Mouse (Mus musculus) embryo, embryonic 9.5 days (tissue): Measurements from ENCODE around the gene Ank3.
A peak's percentile ranks its signal among the peaks of the same experiment; 100 is the strongest.

Experiments
- DNase-seq: peaks from one replicate; pipeline ENCODE4 v3.0.0-alpha.2; 2017; ENCODE audit errors: extremely low spot score

The Ank3 gene

DNA sequence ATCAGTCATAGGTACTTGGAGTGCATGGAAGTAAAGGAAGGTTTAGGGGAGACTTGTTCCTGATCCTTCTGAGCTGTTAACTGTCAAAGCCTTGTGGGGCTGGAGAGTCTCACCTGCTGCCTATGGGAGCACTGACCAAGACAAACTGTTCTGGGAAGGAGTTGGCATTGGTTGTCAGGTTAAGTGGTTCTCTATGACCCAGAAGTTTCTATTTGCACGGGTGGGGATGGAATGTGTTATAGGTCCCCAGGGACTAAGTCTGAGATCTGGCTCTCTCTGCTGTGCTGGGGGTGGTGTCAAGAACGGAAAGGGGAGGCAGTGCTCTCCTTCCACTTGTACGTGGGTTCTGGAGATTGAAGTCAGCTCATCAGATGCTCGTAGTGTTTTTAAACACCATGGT, 6.9 kb downstream of the Ank3 start:
- DNase-seq = no peak

DNA sequence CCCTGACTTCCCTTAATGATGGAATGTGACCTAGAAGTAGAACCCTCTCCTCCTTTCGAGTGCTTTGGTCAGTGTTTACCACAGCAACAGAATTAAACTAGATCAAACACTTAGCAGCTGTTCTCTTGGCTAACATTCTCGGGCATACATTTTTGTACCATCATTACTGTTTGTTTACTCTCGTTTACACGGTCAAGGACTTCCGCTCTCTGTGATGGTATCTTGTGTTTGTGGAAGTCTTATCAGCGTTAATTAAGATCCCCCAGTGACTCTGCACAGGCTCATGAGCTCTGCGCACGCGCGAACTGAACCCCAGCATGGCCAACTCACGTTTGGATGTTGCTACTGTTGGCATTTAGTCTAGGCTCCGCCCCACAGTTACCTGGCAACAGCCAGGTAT, 16.3 kb downstream of the Ank3 start:
- no peak for DNase-seq

DNA sequence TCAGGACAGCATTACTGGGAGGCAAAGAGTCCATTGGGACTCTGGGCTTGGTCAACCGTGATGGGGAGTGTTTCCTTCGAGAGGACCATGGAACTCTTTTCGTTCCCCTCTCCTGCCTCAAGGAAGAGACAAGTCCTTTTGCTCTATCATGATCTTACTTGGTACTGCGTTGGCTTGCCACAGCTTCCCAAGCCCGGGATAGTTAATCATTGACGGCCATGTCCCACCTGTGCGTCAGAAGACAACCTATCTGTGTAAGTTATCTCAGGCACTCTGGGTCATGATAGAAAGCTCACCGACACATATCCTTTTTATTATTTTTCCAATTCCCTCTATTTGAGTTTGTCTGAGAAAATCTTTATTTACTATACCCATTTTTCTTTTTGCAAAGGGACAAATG, 20.1 kb downstream of the Ank3 start:
- no peak for DNase-seq

DNA sequence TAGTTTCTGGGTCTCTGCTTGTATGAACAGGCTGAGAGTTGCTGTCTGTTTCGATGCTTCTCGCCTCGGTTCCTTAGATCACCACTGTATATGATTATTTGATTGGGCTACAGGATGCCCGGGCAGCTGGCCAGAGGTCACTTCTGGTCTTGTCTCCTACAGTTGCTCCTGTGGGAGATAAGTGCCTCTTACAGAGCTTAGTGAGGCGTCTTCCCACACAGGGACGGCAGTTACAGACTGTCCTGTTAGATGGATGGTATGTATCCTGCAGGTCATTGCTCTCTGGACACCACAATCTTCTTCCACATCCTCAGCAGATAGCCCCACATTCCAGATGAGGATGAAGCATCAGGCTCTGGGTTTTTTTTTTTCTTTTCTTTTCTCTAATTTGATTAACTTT, 21.7 kb downstream of the Ank3 start:
- no peak for DNase-seq

DNA sequence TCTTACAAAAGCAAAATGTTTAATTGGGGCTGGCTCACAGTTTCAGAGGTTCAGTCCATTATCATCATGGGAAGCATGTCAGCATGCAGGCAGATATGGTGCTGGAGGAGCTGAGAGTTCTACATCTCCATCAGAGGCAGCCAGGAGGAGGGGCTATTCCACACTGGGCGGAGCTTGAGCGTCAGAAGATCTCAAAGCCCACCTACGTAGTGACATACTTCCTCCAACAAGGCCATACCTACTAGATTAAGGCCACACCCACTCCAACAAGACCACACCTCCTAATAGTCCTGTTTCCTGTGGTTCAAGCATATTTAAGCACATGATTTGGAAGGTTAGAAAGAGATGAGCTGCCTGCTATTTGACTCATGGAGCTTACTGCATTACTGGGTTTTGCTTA, 25.5 kb downstream of the Ank3 start:
- DNase-seq = no peak

DNA sequence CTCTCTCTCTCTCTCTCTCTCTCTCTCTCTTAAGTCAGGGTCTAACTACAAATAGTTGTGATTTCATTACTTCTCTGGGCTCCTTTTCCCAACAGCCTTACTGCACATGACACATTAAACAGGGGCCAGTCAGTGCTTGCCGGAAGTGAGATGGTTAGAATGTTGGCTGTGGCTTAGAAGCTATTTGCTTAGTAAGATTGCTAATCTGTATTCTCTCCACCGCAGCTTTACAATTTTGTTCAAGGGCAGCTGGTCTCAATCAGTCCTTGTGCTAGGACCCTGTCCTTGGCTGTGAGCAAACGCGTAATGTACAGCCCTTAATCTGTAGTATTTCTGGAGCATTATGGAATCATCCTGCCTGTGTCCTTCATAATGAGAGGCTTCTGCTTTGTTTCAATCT, 31.6 kb downstream of the Ank3 start:
- DNase-seq = no peak

DNA sequence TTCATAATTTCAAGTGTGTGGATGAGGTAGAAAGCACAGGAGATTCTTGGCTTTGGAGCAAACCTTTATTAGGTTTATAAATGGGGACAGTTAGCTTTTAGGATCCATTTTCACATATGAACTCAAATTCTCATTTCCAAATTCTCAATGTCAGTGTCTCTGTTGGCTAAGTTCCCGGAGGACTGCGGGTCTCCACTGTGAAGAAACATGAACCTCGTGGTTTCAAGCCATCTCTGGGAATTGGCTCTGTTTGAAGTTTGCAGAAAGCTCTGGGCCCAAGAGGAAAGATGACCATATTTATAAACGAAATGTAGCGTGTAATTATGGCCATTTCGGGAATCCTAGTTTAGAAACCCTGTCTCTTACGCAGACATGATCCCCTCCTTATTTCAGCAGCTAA, 32.5 kb downstream of the Ank3 start:
- DNase-seq = no peak

DNA sequence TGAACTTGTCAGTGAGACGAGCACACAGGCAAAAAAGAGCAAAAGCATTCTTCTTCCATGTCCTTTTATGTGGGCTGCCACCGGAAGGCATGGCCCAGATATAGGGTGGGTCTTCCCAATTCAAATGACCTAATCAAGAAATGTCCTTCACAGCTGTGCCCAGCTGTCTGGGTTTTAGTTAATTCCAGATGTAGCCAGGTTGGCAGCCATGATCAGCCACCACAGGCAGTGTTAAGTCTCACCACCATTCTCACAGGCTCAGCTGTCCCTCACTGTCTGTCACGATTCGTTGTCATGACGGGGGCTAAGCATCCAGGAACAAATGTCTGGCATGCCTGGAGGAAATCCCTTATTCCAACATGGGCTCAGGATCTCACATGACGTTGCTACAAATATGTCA, 36.6 kb downstream of the Ank3 start:
- DNase-seq = no peak

DNA sequence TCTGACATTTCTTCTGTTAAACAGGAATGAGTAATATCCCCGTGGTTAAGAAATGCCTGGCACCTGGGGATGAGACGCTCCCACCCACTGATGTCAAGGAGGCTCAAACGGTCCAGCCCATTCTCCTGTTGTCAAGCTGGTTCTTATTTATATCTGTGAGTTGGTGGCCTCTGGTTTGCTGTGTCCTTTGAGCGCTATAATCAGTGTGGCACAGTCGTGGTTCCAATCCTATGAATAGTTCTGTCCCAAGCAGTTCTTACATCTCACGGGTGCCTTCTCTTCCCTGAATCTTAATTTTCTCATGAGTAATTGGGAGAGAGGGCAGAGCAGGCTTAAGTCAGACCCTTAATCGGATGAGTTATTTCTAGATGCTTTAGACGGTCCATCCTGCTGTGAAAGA, 40.9 kb downstream of the Ank3 start:
- no peak for DNase-seq

DNA sequence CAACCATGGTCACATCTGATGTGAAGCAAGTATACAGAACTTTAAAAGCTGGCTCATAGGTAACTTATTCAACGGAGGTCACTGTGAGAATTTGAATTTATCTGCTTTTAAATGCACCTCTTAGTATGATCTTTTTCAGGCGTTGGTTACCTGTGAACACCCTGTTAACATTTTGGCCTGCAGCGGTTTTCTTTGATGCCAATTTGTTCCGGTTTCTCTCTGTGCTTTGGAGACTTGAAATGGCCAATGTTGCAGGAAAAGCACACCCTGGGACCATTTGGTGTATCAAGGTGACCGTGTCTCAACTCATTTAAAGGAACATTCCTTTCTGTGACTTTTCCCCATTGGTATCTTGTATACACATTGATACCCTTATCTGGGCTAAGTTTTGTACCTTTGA, 46.0 kb downstream of the Ank3 start:
- DNase-seq = no peak

DNA sequence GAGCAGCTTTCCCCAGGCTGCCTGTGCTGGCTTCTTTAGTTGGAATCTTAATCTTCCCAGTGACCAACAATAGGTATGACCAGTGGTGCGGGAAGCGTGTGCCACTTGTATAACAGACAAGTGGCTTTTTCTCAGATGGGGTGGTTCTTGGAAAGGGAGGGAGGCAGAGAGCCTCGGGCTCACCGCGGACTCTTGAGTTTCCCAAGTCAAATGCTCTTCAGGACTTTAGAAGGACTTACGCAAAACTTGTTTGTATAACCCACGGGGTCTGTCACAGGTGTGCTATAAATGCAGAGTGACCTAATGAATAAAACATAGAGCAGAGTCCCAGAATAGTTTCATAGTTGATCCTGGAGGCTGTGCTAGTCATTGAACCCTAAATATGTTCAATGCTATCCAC, 47.4 kb downstream of the Ank3 start:
- no peak for DNase-seq

DNA sequence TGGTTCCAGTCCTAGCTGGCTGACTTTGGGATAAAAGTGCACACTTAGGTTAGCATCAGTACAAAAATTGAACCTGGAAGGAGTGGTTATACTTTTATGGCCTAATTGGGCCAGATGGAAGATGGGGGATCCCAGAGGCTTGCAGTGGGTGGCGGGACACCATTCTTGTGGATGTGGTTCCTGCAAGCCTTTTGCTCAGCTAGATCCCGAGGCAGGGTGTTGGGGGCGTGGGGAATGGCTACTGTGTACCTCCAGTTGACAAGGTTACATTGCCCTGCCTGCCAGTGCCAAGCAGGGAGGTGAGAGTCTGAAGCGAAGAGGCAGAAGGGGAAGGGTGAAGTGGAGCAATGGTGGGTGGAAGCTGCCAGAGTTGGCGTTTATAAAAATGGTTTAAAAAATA, 48.0 kb downstream of the Ank3 start:
- DNase-seq = no peak

DNA sequence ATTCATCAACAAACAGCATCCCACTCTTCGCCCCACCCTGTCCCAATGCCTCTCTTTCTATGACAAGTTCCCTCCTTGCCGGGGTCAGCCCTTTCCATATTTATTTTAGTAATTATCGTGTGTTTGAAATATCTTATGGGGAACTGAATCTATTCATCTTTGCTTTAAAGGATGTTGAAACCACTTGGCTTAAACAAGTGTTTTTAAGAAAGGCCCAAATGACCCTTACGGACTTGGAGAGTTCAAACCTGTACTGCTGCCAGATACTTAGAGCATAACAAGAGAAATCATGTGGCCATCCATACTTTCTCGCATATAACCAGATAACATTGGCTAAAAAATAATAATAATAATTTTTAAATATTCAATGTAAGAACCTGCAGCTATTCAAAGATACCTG, 48.7 kb downstream of the Ank3 start:
- DNase-seq = no peak

DNA sequence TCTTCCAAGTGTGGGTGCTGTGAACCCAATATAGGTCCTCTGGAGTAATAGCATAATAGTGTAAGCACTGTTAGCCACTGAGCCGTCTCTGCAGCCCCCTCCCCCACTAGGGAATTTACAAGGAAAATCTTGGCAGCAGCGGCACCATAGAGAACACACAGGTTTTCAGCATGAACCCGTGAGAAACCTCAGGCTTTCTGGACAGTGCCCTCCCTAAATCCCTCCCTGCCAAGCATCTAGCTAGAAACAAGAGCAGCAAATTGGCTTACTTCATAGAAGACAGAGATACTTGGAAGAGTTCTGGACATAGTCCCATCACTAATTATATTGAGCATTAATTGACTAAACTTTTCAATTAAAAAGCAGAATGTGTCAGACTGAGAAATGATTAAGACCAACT, 49.6 kb downstream of the Ank3 start:
- DNase-seq = no peak

DNA sequence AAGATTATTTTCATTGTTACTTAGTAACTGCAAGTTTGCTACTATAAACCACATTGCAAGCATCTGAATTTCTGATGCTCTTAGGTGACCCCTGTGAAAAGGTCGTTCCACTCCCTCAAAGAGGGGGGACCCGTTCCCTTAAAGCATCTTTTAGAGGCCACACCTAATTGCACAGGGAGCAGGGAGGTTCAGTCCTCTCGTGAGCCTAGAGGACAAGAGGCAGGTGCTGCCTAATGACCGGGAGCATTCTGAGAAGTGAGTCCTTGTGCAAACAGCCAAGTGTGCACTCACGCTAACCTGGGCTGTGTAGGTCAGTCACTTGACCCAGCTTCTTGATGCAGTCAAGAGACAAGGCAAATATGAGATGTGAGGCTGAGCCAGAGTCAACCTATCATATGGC, 52.4 kb downstream of the Ank3 start:
- no peak for DNase-seq

DNA sequence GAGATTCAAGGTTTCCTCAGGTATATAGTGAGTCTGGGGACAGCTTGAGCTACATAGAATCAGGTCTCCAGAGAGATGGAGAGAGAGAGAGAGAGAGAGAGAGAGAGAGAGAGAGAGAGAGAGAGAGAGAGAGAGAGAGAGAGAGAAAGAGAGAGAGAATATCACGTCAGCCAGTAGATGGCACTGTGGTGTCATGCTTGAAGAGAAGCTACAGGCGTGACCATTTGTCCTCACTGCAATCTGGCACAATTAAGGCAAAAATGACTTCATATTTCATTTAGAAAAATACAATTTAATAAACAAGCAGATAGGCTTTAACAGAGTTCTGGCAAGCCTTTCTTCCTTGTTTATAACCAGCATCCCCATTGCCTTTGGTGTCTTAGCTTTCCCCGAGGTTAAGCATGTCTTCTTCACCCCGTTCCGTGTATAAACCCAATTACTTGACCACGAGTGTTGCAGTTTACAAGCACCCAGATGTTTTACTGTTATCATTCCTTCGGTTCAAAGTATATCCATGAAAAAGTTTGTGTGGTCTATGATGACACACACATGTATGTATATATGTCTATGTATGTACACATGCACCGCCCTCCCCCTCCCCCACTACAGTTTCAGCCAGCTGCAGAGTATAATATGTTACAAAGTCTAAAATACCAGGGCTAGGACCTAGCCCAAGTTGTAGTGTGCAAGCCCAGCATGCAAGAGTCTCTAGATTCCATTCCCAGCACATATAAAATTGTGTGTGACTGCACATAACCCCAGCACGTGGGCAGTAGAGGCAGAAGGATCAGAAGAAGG, 53.8 kb downstream of the Ank3 start:
- peak; percentile 57 for DNase-seq

DNA sequence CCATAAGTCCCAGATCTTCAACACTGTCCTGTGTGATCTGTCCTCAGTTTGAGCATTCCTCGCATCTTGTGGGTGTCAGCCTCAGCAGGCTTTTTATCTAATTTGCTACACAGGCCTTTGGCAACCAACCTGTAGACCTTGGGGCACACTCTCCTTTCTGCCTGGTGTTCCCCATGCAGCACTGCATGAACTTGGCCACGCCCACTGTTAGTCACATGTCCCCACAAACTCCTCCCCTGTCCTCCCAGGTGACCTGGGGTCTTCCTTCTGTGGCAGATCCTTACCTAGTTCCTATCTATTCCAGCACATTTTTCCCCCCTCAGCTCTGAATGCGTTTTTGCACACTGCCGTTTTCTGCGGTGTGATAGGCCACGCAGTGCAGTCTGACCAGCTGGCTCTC, 55.0 kb downstream of the Ank3 start:
- DNase-seq = no peak

DNA sequence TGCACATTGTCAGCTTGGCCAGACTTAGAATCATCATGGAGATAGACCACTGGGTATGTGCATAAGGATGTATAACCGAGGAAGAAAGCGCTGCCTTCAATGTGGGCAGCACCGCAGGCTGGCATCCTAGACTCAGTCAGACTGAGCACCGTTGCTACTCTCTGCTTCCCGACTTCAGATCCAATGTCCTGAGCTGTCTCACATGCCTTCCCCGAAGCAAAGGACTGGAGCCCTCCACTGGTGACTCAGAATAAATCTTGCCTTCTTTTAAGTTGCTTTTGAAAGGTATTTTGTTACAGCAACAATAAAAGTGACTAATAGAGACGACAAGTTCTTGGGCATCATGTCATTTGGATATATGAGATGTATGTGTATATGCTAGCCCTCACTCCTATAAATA, 55.9 kb downstream of the Ank3 start:
- DNase-seq = no peak

DNA sequence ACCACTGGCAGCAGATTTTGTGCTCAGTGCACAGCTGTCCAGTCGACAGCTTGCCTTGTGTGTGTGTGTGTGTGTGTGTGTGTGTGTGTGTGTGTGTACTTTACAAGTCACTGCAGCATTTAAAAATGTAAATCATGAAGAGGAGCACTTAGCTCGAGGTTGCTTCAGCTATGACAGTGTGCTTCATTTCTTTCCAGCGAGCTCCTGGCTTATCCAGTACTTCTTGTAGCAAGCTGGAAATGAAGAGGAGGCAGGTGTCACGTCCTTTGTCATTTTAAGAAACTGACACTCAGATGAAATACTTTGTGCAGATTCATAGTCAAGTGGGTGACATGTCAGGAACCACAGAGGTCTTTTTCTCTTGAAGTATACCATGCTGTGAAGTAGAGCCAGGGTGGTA, 66.3 kb downstream of the Ank3 start:
- no peak for DNase-seq

DNA sequence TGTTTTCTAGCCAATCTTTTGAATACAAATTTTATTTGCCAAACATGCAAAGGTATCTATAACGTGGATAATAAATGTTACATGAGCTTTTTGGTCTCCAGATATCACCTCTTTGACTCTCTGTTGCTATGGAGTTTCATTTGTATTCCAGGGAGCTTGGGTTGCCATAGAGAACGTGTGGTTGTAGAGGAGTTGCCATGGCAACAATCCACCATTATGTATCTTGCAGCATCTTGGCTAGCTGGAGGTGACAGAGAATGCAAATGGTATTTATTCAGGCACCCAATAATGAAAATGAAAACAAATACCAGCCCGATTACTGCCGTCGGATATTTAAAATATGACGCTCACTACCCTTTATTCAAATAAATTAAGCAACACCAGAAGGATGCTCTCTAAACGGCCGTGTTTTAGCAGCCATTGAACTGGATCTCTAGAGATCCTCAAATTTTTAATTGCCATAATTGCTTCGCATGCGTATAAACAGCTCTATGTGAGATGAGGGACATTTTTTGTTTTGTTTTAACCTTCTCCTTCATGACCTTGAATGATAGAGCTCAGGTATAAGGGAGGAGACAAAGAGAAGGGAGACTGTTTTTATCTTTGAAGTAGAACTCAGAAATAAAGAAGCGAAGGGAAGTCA, 67.1 kb downstream of the Ank3 start:
- DNase-seq = peak; percentile 15

DNA sequence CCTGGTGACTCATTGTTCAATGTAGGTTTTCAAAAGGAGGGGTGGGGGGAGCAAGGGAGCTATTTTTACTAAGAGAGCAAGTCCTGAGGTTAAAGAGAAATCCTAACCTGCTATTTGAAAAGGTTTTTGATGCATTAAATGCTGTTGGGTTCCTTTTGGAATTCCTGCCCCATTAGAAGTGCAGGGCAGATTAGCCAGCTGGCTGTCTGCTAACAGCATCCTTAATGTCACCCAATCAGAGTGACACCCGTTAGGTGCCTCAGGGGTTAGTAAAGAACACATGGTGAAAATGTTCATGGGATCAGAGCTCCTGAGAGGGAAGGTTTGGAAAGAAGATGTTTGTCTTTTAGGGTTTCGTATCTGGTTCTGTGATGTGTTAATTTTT, 67.6 kb downstream of the Ank3 start:
- no peak for DNase-seq

DNA sequence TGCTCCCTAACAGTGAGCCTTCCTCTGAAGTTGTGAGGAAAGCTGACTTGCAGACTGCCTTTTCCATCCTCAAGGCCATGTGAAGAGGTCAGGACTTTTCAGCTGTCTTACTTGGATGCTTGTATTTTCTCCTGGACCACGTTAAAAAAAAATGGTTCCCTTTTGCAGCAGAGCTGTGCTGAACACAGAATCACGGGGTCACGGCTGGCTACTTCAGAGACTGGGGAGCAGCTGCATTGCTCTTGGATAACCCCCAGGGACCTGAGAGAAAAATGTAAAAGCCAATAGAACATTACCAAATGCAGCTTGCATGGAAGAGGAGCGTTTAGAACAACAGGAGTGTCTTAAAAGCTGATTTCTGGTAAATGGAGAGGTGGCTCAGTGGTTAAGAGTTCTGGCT, 68.0 kb downstream of the Ank3 start:
- no peak for DNase-seq

DNA sequence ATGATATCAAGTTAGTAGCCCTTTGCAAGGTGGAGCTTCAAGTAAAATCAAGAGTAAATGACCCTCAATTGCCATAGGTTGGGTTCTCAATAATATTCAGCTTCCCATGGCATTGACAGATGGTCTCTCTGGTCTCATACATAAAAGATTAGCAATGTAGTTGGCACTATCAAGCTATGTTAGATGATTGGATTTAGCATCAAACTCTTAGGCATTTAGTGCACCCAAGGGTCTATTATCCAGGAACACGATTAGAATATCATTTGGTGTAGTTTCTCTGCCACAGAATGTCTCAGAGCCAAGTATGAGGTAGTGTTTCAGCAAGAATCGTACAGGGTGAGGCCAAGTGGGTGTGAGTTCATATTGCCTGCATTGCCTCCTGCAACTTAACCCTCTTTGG, 68.6 kb downstream of the Ank3 start:
- no peak for DNase-seq

DNA sequence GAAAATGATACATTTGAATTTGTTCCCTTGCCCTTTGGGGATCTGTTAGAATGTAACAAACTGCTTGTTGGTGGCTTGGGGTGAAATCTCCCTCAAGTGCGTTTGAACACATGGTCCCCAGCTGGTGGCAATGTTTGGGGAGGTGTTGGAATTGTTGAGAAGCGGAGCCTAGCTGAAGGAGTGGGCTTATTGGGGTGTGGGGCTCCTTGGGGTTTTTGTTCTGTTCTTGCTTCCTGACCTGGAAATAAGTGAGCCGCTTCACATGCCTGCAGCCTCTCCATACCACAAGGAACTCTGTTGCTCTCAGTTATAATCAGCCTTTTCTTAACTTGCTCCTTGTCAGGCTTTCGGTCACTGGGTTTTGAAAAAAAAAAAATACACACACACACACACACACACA, 73.3 kb downstream of the Ank3 start:
- DNase-seq = no peak
